Mouse (Mus musculus) heart, postnatal 0 days (tissue): Measurements from ENCODE around the gene Maml3. TPM values are rescaled to one million over a fixed set of nuclear protein-coding genes. Genes with fewer than 3 reads are reported as not detected.
A peak's percentile ranks its signal among the peaks of the same experiment; 100 is the strongest.

Experiments
- ATAC-seq: fragments of 200-750 bp; cut with Nextera tagmentation; 2 replicates; pipeline ENCODE4 v1.8.0; 2017; ENCODE audit warnings: low read depth, moderate number of reproducible peaks, moderate library complexity; ENCODE audit not compliant: insufficient read depth
- DNase-seq: peaks from one replicate; pipeline ENCODE4 v3.0.0-alpha.2; 2016; ENCODE audit warnings: low spot score
- H3K27ac ChIP-seq: fragments of 300-500 bp; sonication (generic); 2 replicates; pipeline ENCODE4 v1.5.1; 2014; ENCODE audit warnings: low read depth, mild to moderate bottlenecking
- H3K27me3 ChIP-seq: fragments of 300-500 bp; sonication (generic); 2 replicates; pipeline ENCODE4 v1.6.1; 2014; ENCODE audit warnings: low read length, mixed read lengths; ENCODE audit not compliant: control insufficient read depth, insufficient read depth
- H3K36me3 ChIP-seq: fragments of 300-500 bp; sonication (generic); replicated peaks from 2 replicates; pipeline ENCODE4 v1.6.1; 2014; ENCODE audit warnings: low read length, mixed read lengths; ENCODE audit not compliant: control insufficient read depth, insufficient read depth
- H3K4me1 ChIP-seq: fragments of 300-500 bp; sonication (generic); 2 replicates; pipeline ENCODE4 v1.6.1; 2014; ENCODE audit warnings: antibody characterized with exemption; ENCODE audit not compliant: control insufficient read depth, insufficient read depth
- H3K4me2 ChIP-seq: fragments of 300-500 bp; sonication (generic); 2 replicates; pipeline ENCODE4 v1.6.1; 2014; ENCODE audit warnings: low read depth, mild to moderate bottlenecking, low read length, moderate library complexity
- H3K4me3 ChIP-seq: fragments of 300-500 bp; sonication (generic); 2 replicates; pipeline ENCODE4 v1.5.1; 2014; ENCODE audit warnings: low read depth, low read length
- H3K9ac ChIP-seq: fragments of 300-500 bp; sonication (generic); replicated peaks from 2 replicates; pipeline ENCODE4 v1.6.1; 2014; ENCODE audit warnings: low read depth, low read length, mixed read lengths
- H3K9me3 ChIP-seq: fragments of 300-500 bp; sonication (generic); replicated peaks from 2 replicates; pipeline ENCODE4 v1.6.1; 2016; ENCODE audit warnings: low read length; ENCODE audit not compliant: control insufficient read depth
- CTCF ChIP-seq: IDR thresholded peaks from 2 replicates; pipeline ENCODE4 v1.5.1; 2016; ENCODE audit warnings: antibody characterized with exemption, control low read depth, low read depth
- EP300 ChIP-seq: IDR thresholded peaks from 2 replicates; pipeline ENCODE4 v1.6.1; 2016; ENCODE audit warnings: antibody characterized with exemption, low read depth
- WGBS: fragments of 180-500 bp; shearing (Covaris S2); extraction: QIAGEN DNeasy Blood & Tissue Kit; methylation state at CpG from one replicate; pipeline ENCODE4 v1.1.7; 2014; 5-methylcytosine and 5-hydroxymethylcytosine counted together
- polyA plus RNA-seq: library from polyadenylated mRNA; unstranded; fragments of >200 nt; fragmentation: Nextera tagmentation; extraction: Ambion mirVana; gene quantifications from 2 replicates; pipeline ENCODE4 v1.2.1, GENCODE M21; 2015
- total RNA-seq: library from RNA; depleted of rRNA; stranded (reverse); fragments of >200 nt; gene quantifications from 2 replicates; pipeline ENCODE4 v1.2.3, GENCODE M21; 2014; ENCODE audit warnings: low replicate concordance

The Maml3 gene
- total and polyA plus RNA-seq, 2 experiments from 2014 or later = 1.6 to 6.2 TPM

DNA sequence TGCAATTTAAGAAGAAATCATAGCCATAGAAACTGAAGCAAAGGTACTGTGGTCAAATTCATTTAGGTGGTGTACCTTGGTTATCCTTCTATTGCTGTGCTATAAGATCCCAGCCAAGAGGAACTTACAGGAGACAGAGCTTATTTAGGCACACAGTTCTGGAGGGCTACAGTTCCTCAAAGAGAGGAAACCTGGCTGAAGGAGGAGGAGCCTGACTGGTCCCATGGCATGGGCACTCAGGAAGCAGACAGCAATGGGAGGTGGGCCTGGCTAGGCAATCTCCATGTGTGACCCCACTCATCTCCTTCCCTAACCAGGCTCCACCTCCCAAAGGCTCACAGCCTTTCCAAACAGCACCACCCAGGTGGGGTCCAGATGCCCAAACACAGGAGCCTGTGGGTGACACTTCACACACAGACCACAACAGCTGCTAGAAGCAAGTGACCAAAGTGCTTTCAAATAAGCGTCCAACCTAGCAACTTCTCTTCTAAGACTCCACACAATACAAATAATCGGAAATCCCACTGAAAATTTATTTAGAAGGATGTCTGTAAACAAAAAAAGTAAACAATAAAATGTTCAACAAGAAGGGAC is 328.8 kb downstream of the Maml3 start:
- no peak overlapping the region for H3K27ac ChIP-seq
- no peaks in the 10 kb centered on the region for H3K9me3 ChIP-seq
- no peaks in the 10 kb centered on the region for H3K27me3 ChIP-seq
- no peak overlapping the region for H3K4me3 ChIP-seq
- no peak overlapping the region for H3K4me2 ChIP-seq
- no peaks in the 10 kb centered on the region for H3K36me3 ChIP-seq
- WGBS = 76% methylated on average over 2 of the region's 2 CpGs
- ATAC-seq = no peak
- TF ChIP-seq CTCF = no peak
- no peak for TF ChIP-seq EP300
- no peak overlapping the region for H3K9ac ChIP-seq
- peaks cover 15% of the 10 kb centered on the region for H3K4me1 ChIP-seq
- DNase-seq = no peak

DNA sequence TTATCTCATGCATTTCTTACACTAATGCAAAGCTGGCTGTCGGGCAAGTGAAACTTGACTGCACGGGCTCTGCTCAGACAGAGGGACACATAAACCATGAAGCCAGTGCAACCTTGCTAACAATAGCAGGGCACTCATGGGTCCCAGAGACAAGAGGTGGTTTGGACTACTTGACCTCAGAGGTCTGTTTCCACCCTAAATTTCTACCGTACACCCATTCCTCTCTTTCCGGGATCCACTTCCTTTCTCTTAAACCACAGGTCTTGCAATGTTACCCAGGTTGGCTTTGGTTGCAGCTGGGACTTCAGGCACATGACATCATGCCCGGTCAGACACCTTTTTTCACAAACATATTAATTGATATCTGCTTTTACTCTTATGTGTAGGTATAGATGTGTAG is 331.3 kb downstream of the Maml3 start:
- no peak overlapping the region for H3K27ac ChIP-seq
- WGBS = 69% methylated on average over 5 of the region's 5 CpGs
- no peak for ATAC-seq
- H3K4me3 ChIP-seq = no peak overlapping the region
- no peak overlapping the region for H3K9ac ChIP-seq
- no peak for DNase-seq
- TF ChIP-seq EP300 = no peak
- TF ChIP-seq CTCF = no peak
- H3K4me1 ChIP-seq = peaks cover 5% of the 10 kb centered on the region
- H3K4me2 ChIP-seq = no peak overlapping the region
- H3K9me3 ChIP-seq = 0 out of 2 replicates have a peak, but pooled peaks cover 6% of the 10 kb centered on the region
- no peaks in the 10 kb centered on the region for H3K27me3 ChIP-seq
- H3K36me3 ChIP-seq = no peaks in the 10 kb centered on the region

DNA sequence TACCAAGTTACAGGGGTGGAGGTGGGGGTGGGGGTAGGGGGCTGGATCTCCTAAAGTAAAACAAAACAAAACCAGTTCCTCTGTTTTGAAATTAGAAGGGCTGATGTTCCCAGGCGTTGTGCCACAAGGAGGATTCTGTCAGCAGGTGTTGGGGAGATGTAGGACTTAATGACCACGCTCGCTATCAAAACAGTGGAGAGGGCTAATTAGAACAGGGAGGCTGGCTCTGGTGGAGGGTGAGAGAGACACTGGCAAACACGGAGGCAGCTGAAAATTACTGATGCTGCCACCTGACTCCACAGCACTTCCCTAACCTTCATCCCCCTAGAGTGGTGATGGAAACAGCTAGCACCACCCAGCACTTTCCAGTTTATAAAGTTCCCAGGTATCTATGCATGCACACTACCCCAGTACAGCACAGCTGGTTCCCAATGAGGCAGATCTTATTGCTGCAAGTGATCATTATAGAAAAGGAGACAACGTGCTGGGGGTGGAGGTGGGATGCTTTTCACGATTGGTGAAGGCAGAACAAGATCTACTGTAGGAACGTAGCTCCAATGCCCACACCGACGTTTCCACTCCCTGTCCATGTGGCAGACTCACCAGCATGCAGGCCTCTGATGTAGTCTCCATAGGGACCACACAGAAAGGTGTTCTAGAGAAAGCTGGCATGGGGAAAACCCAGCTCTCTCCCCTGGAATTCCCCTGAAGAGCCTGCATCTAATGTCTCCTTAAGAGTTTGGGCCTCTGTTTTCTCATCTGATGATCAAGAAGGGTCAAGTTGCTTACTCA is 332.8 kb downstream of the Maml3 start:
- TF ChIP-seq CTCF (no peak), EP300 (no peak)
- Histone ChIP-seq H3K36me3 (no peaks in the 10 kb centered on the region), H3K27ac (no peak overlapping the region), H3K9me3 (0 out of 2 replicates have a peak, but pooled peaks cover 6% of the 10 kb centered on the region), H3K27me3 (no peaks in the 10 kb centered on the region), H3K4me2 (no peak overlapping the region), H3K4me3 (no peak overlapping the region), H3K4me1 (no peaks in the 10 kb centered on the region), H3K9ac (no peak overlapping the region)
- WGBS = 78% methylated on average over 9 of the region's 9 CpGs
- DNase-seq = no peak
- no peak for ATAC-seq

DNA sequence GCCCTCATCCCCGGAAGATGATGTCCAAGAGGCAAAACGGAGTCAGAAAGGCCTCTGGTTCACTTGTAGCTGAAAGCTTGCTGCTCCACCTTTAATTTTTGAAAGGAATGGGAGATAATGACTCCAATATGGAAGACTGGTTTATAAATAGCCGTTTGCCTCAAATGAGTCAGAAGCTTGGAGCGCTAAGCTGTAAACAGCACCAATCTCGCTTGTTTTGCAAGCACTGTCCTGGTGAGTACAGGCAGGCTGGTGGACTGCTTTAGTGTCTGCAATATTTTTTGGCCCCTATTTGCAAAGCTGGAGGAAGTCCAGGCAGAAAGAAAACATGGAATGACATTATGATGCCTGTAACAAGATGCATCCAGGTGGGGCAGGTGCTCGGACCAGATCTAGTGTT is 335.7 kb downstream of the Maml3 start:
- WGBS = 68% methylated on average over 6 of the region's 6 CpGs

DNA sequence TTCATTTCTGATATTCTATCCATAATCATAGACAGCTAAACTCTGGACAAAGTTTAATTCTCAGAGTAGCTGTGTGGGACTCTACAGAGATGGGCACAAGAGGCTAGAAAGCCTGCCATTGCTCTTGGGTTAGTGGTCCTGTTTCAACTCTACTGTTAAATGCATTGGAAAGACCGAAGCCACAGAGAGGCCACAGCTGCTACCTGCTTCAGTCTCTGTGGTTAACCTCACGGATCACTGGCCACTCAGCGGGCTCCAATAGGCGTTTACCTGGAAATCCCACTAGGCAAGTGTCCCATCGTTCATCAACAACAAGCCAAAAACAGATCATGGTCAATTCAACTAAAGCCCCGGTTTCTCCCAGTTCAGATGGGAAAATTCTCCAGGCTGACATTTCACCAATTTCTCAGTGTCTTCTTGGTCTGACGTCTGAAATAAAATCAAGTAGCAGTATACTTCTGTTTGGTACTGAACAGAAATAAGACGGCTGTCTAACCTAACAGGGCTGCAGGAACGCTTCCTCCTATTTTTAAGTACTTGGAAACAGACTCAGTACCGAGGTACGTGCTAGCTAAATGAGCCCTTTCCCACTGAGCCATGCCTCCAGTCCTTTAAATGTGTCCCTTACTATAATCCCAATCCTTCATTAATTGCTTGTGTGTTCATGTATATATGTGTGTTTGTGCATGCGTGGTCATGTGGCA is 339.5 kb downstream of the Maml3 start:
- Histone ChIP-seq H3K27ac (no peak overlapping the region; the same call in 1 of the 2 replicates), H3K4me3 (no peak overlapping the region), H3K9ac (no peak overlapping the region), H3K4me2 (no peak overlapping the region), H3K9me3 (0 out of 2 replicates have a peak, but pooled peaks cover 3% of the 10 kb centered on the region), H3K27me3 (no peaks in the 10 kb centered on the region), H3K4me1 (no peaks in the 10 kb centered on the region), H3K36me3 (no peaks in the 10 kb centered on the region)
- 73% methylated on average over 12 of the region's 12 CpGs for WGBS
- DNase-seq (no peak), ATAC-seq (no peak)
- TF ChIP-seq EP300 (no peak), CTCF (no peak)

More for the DNA sequence above, 335.7 kb downstream of the Maml3 start:
- H3K27me3 ChIP-seq = no peaks in the 10 kb centered on the region
- peak; percentile 39 for DNase-seq
- TF ChIP-seq CTCF = no peak
- TF ChIP-seq EP300 = no peak
- no peaks in the 10 kb centered on the region for H3K4me1 ChIP-seq
- H3K9ac ChIP-seq = no peak overlapping the region
- H3K9me3 ChIP-seq = 0 out of 2 replicates have a peak, but pooled peaks cover 6% of the 10 kb centered on the region
- H3K4me3 ChIP-seq = no peak overlapping the region
- ATAC-seq = peak; percentile 62
- H3K36me3 ChIP-seq = no peaks in the 10 kb centered on the region
- no peak overlapping the region for H3K4me2 ChIP-seq
- H3K27ac ChIP-seq = no peak overlapping the region
